Mouse (Mus musculus) bone marrow, adult 2 months (tissue): ENCODE results near the gene Fras1.

Experiments
- CTCF ChIP-seq: fragments of 200-500 bp; IDR thresholded peaks from 2 replicates; pipeline ENCODE4 v1.5.1; 2011; ENCODE audit warnings: low read length, control low read depth; ENCODE audit not compliant: control insufficient read depth, insufficient read depth
- POLR2A ChIP-seq: fragments of 200-500 bp; IDR thresholded peaks from 2 replicates; pipeline ENCODE4 v1.6.1; 2011; ENCODE audit warnings: low read depth, mild to moderate bottlenecking, control low read depth, low read length, borderline replicate concordance; ENCODE audit not compliant: control insufficient read depth

- no peak for TF ChIP-seq CTCF
- no peak for TF ChIP-seq POLR2A
Measured at GRCm38 (mm10) chr5:96762021-96762420, 388.3 kb downstream of the Fras1 start.
